Mouse (Mus musculus): ENCODE measurements around the gene D7Ertd443e.

- TF ChIP-seq CTCF (IDR thresholded peaks at IDR 0.05; ENCODE audit: low read depth) (no peak), EP300 (IDR thresholded peaks at IDR 0.05; ENCODE audit: low read depth) (no peak)
Observed at GRCm38 (mm10) chr7:134250273-134250870, 135.1 kb downstream of the D7Ertd443e start.

Measured in liver, postnatal 0 days (tissue).